Mouse (Mus musculus) megakaryocyte progenitor cell, adult 5-6 weeks (primary cell): Measurements from ENCODE around the gene Atcay. TPM values are rescaled to one million over a fixed set of nuclear protein-coding genes. Genes with fewer than 3 reads are reported as not detected.

ENCODE experiments used
- ATAC-seq: replicated peaks from 2 replicates; pipeline ENCODE4 v1.8.0; 2016; ENCODE audit warnings: mild to moderate bottlenecking, moderate TSS enrichment, inconsistent platforms; ENCODE audit not compliant: poor library complexity
- total RNA-seq, 2 experiments: library from RNA; stranded (forward) in 1 of 2; stranded (reverse) in 1 of 2; fragments of 157-497, 149-512 nt in 1 of 2; fragments of 200-1000 nt in 1 of 2; gene quantifications; 2 replicates each; pipeline versions ENCODE4 v1.2.3 to v1.2.4; 2015 to 2017

Atcay gene
- total RNA-seq, 2 experiments from 2014 or later = not detected

GRCm38 (mm10) chr10:81162318-81162652 is 68.3 kb downstream of the Atcay start:
- peak; percentile 51 for ATAC-seq

DNA sequence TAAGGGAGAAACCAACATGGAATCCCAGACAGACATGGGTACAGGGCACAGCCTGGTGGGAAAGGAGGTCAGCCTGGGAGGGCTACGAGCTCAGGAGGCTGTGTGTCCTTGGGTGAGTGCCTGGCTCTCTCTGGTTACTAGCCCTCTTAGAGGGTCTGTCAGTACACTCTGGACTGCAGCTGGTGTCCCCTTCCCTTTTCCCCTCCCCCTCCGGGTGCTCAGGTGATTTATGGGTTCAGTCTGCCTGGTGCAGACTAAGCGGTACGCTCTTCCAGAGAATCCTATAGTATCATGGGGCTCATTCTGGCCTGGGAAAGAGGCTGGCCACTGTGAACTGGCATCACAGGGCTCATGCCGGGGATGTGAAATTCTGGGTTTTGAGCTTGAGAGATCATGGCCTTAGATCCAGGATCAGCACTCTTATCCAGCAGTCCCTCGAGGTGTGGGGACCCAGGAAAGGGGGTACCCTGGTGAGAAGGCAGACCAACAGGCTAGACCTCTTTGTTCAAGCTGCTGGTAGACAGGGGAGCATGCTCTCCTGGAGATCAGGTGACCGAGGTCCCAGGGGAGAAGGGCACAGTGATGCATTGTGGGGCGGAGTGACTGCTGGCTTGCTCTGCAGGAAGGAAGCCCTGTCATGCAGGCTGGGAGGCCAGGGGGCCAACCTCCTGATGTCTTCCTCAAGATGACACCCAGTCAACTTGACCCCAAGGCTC is 68.9 kb downstream of the Atcay start:
- peak; percentile 35; the same call in 1 of the 2 replicates for ATAC-seq

DNA sequence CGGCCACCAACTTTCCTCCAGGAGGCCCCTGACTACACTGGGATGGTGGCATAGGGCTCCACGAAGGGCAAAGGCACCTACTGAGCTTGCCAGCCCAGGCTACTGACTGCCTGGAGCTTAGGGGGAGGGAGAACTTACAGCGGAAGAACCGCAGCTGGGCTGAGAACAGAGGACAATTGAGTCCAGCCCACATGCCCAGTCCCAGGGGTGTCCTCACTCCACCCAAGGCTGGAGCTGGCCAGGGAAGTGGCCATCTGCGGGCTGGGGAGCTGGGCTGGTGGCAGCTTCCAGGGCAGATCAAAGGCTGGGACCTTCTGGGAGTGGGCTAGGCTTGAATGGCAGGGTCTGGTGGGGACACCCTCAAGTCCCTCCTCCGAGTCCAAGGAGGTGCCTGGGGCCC is 75.9 kb downstream of the Atcay start:
- no peak for ATAC-seq

Other genes with a start within 250 kb of the Atcay start
Only the 30 nearest of the 31 such genes appear.
- gene Gng7, start 215.9 kb downstream of the Atcay start, total RNA-seq (2015) = 0.44 and 0.57 TPM in 2 replicates
- 0.83 and 1.2 TPM in 2 replicates for gene Gng7, start 215.9 kb downstream of the Atcay start, total RNA-seq (2017)
- gene Diras1, start 205.2 kb downstream of the Atcay start, total RNA-seq (2015) = not detected in 2 replicates
- gene Diras1, start 205.2 kb downstream of the Atcay start, total RNA-seq (2017) = not detected in 2 replicates
- gene Slc39a3, start 193.4 kb downstream of the Atcay start, total RNA-seq (2015) = 1.9 and 2.3 TPM in 2 replicates
- gene Slc39a3, start 193.4 kb downstream of the Atcay start, total RNA-seq (2017) = 4.2 and 5.0 TPM in 2 replicates
- gene Sgta, start 170.7 kb downstream of the Atcay start, total RNA-seq (2015) = 27.0 and 37.6 TPM in 2 replicates
- 31.1 and 31.7 TPM in 2 replicates for gene Sgta, start 170.7 kb downstream of the Atcay start, total RNA-seq (2017)
- 12.7 and 15.6 TPM in 2 replicates for gene Thop1, start 160.8 kb downstream of the Atcay start, total RNA-seq (2015)
- gene Thop1, start 160.8 kb downstream of the Atcay start, total RNA-seq (2017) = 28.0 and 28.7 TPM in 2 replicates
- 0.54 and 0.88 TPM in 2 replicates for gene Creb3l3, start 132.0 kb downstream of the Atcay start, total RNA-seq (2015)
- gene Creb3l3, start 132.0 kb downstream of the Atcay start, total RNA-seq (2017) = 0.30 and 0.58 TPM in 2 replicates
- gene Map2k2, start 124.9 kb downstream of the Atcay start, total RNA-seq (2015) = 34.4 and 42.5 TPM in 2 replicates
- 50.1 and 54.9 TPM in 2 replicates for gene Map2k2, start 124.9 kb downstream of the Atcay start, total RNA-seq (2017)
- 17.4 and 18.9 TPM in 2 replicates for gene Zbtb7a, start 95.6 kb downstream of the Atcay start, total RNA-seq (2015)
- gene Zbtb7a, start 95.6 kb downstream of the Atcay start, total RNA-seq (2017) = 7.7 and 8.6 TPM in 2 replicates
- gene Pias4, start 62.9 kb downstream of the Atcay start, total RNA-seq (2015) = 9.4 and 10.0 TPM in 2 replicates
- gene Pias4, start 62.9 kb downstream of the Atcay start, total RNA-seq (2017) = 9.4 and 9.8 TPM in 2 replicates
- gene Eef2, start 54.2 kb downstream of the Atcay start, total RNA-seq (2015) = 526 and 599 TPM in 2 replicates
- gene Eef2, start 54.2 kb downstream of the Atcay start, total RNA-seq (2017) = 1,508 and 1,553 TPM in 2 replicates
- 15.5 and 17.2 TPM in 2 replicates for gene Dapk3, start 47.8 kb downstream of the Atcay start, total RNA-seq (2015)
- 37.2 and 54.7 TPM in 2 replicates for gene Dapk3, start 47.8 kb downstream of the Atcay start, total RNA-seq (2017)
- not detected in 2 replicates for gene 4930442H23Rik, start 47.0 kb downstream of the Atcay start, total RNA-seq (2015)
- gene 4930442H23Rik, start 47.0 kb downstream of the Atcay start, total RNA-seq (2017) = not detected in 2 replicates
- not detected in 2 replicates for gene Nmrk2, start 28.8 kb downstream of the Atcay start, total RNA-seq (2015)
- gene Nmrk2, start 28.8 kb downstream of the Atcay start, total RNA-seq (2017) = not detected in 2 replicates
- 0.05 TPM in 1 of 2 replicates, not detected in the other for gene Zfr2, start 2.3 kb upstream of the Atcay start, total RNA-seq (2015)
- 0.17 TPM in 1 of 2 replicates, not detected in the other for gene Zfr2, start 2.3 kb upstream of the Atcay start, total RNA-seq (2017)
- 10.2 and 16.7 TPM in 2 replicates for gene Matk, start 22.1 kb upstream of the Atcay start, total RNA-seq (2015)
- 32.7 and 33.7 TPM in 2 replicates for gene Matk, start 22.1 kb upstream of the Atcay start, total RNA-seq (2017)
- gene Mrpl54, start 36.1 kb upstream of the Atcay start, total RNA-seq (2015) = 95.1 and 97.1 TPM in 2 replicates
- 155 and 196 TPM in 2 replicates for gene Mrpl54, start 36.1 kb upstream of the Atcay start, total RNA-seq (2017)
- gene Apba3, start 36.1 kb upstream of the Atcay start, total RNA-seq (2015) = 15.5 and 20.2 TPM in 2 replicates
- gene Apba3, start 36.1 kb upstream of the Atcay start, total RNA-seq (2017) = 10.5 and 16.9 TPM in 2 replicates
- 2.3 TPM in 2 replicates for gene Tjp3, start 60.7 kb upstream of the Atcay start, total RNA-seq (2015)
- gene Tjp3, start 60.7 kb upstream of the Atcay start, total RNA-seq (2017) = 3.9 and 5.2 TPM in 2 replicates
- gene Pip5k1c, start 62.1 kb upstream of the Atcay start, total RNA-seq (2015) = 18.9 and 24.6 TPM in 2 replicates
- 32.4 and 37.4 TPM in 2 replicates for gene Pip5k1c, start 62.1 kb upstream of the Atcay start, total RNA-seq (2017)
- 7.1 and 7.6 TPM in 2 replicates for gene Cactin, start 90.3 kb upstream of the Atcay start, total RNA-seq (2015)
- 30.8 and 32.7 TPM in 2 replicates for gene Cactin, start 90.3 kb upstream of the Atcay start, total RNA-seq (2017)
- 0.20 and 0.47 TPM in 2 replicates for gene Tbxa2r, start 97.9 kb upstream of the Atcay start, total RNA-seq (2015)
- 0.47 TPM in 1 of 2 replicates, not detected in the other for gene Tbxa2r, start 97.9 kb upstream of the Atcay start, total RNA-seq (2017)
- 0.32 TPM in 1 of 2 replicates, not detected in the other for gene Gipc3, start 112.4 kb upstream of the Atcay start, total RNA-seq (2015)
- 0.17 TPM in 1 of 2 replicates, not detected in the other for gene Gipc3, start 112.4 kb upstream of the Atcay start, total RNA-seq (2017)
- gene Hmg20b, start 119.6 kb upstream of the Atcay start, total RNA-seq (2015) = 24.5 and 29.0 TPM in 2 replicates
- 22.2 and 32.3 TPM in 2 replicates for gene Hmg20b, start 119.6 kb upstream of the Atcay start, total RNA-seq (2017)
- 6.7 and 7.0 TPM in 2 replicates for gene Mfsd12, start 126.7 kb upstream of the Atcay start, total RNA-seq (2015)
- 12.1 and 12.6 TPM in 2 replicates for gene Mfsd12, start 126.7 kb upstream of the Atcay start, total RNA-seq (2017)
- gene 4930404N11Rik, start 135.0 kb upstream of the Atcay start, total RNA-seq (2015) = 0.59 and 0.99 TPM in 2 replicates
- gene 4930404N11Rik, start 135.0 kb upstream of the Atcay start, total RNA-seq (2017) = 0.92 and 2.2 TPM in 2 replicates
- gene Fzr1, start 147.7 kb upstream of the Atcay start, total RNA-seq (2015) = 17.1 and 21.7 TPM in 2 replicates
- gene Fzr1, start 147.7 kb upstream of the Atcay start, total RNA-seq (2017) = 17.3 and 17.8 TPM in 2 replicates
- 9.3 and 13.7 TPM in 2 replicates for gene Dohh, start 153.6 kb upstream of the Atcay start, total RNA-seq (2015)
- gene Dohh, start 153.6 kb upstream of the Atcay start, total RNA-seq (2017) = 36.5 and 52.5 TPM in 2 replicates
- gene Gm48551, start 153.6 kb upstream of the Atcay start, total RNA-seq (2015) = 2.6 and 3.0 TPM in 2 replicates
- gene Gm48551, start 153.6 kb upstream of the Atcay start, total RNA-seq (2017) = 0.62 and 1.7 TPM in 2 replicates
- gene Gm48552, start 158.2 kb upstream of the Atcay start, total RNA-seq (2015) = not detected in 2 replicates
- gene Gm48552, start 158.2 kb upstream of the Atcay start, total RNA-seq (2017) = 0.46 TPM in 1 of 2 replicates, not detected in the other
- gene Smim24, start 162.2 kb upstream of the Atcay start, total RNA-seq (2015) = 31.0 and 31.4 TPM in 2 replicates
- gene Smim24, start 162.2 kb upstream of the Atcay start, total RNA-seq (2017) = 7.5 and 17.1 TPM in 2 replicates